8 mouse cellular contexts compared by ENCODE assay signal in genomic region chr12:79905828-79906737, GRCm38 (mm10).
DNase-seq lines count a peak whose midpoint lies in the region; ATAC-seq lines count a peak whose summit lies in the region.

No protein-coding gene starts in this region.

- 37% methylated on average over 10 of the region's 10 CpGs for WGBS in limb, embryonic 11.5 days
- WGBS in neural tube, embryonic 14.5 days, result 71% methylated on average over 10 of the region's 10 CpGs

- intact Hi-C loops in heart, postnatal 14 days (cut with DNase I), result loop anchor here (5.0 to 10.0 kb wide), 2 partner anchors 71 to 206 kb away; partner anchors contain the start of gene Zfp36l1
- intact Hi-C loops in left cerebral cortex, postnatal 14 days (cut with DNase I), result no loop called here

- H3K9ac ChIP-seq in limb, embryonic 11.5 days (ENCODE audit: low read length), result no peak overlapping the region
- no peak overlapping the region for H3K9ac ChIP-seq in neural tube, embryonic 14.5 days (replicated peaks; ENCODE audit: low read depth, low read length)

- H3K4me3 ChIP-seq in limb, embryonic 11.5 days (ENCODE audit: low read depth, low read length), result no peak overlapping the region
- no peak overlapping the region for H3K4me3 ChIP-seq in neural tube, embryonic 14.5 days (ENCODE audit: low read depth, low read length)

- peaks cover 15% of the 10 kb centered on the region for H3K4me1 ChIP-seq in limb, embryonic 11.5 days (ENCODE audit: control insufficient read depth, insufficient read depth, low read length)
- 0 out of 2 replicates have a peak, but pooled peaks cover 5% of the 10 kb centered on the region for H3K4me1 ChIP-seq in neural tube, embryonic 14.5 days (ENCODE audit: control insufficient read depth, insufficient read depth, low read length)

- H3K36me3 ChIP-seq in limb, embryonic 11.5 days (ENCODE audit: control insufficient read depth, insufficient read depth, low read length), result no peaks in the 10 kb centered on the region
- H3K36me3 ChIP-seq in neural tube, embryonic 14.5 days (ENCODE audit: control insufficient read depth, insufficient read depth, low read length), result no peaks in the 10 kb centered on the region

- no peaks in the 10 kb centered on the region for H3K9me3 ChIP-seq in limb, embryonic 11.5 days (ENCODE audit: control insufficient read depth, low read length)
- H3K9me3 ChIP-seq in neural tube, embryonic 14.5 days (ENCODE audit: control insufficient read depth, low read length), result no peaks in the 10 kb centered on the region

- peak; percentile 56 to 89 for DNase-seq in adrenal gland, adult (ENCODE audit: inconsistent age in 2 of 2, low spot score in 1 of 2)
- no peak for DNase-seq in adrenal gland, postnatal 25 days
- peak; percentile 90 for DNase-seq in fibroblast of lung, adult 2 months (ENCODE audit: low read depth)
- peak; percentile 63 to 70 for DNase-seq in heart, postnatal 14 days
- DNase-seq in limb, embryonic 11.5 days (ENCODE audit: low spot score), result peak; percentile 55
- no peak for DNase-seq in left cerebral cortex, postnatal 14 days (ENCODE audit: low spot score in 2 of 2)
- DNase-seq in cerebellum, adult 9-11 months, result no peak

- no peaks in the 10 kb centered on the region for H3K27me3 ChIP-seq in limb, embryonic 11.5 days (ENCODE audit: control insufficient read depth, insufficient read depth, low read length)
- no peaks in the 10 kb centered on the region for H3K27me3 ChIP-seq in neural tube, embryonic 14.5 days (ENCODE audit: control insufficient read depth, insufficient read depth, low read length)

- ATAC-seq in limb, embryonic 11.5 days (ENCODE audit: insufficient number of reproducible peaks, low FRiP score, low TSS enrichment, low read depth), result peak; percentile 45
- no peak for ATAC-seq in neural tube, embryonic 14.5 days (ENCODE audit: low read depth)

- no peak overlapping the region for H3K4me2 ChIP-seq in limb, embryonic 11.5 days (ENCODE audit: low read depth, severe bottlenecking)
- H3K4me2 ChIP-seq in neural tube, embryonic 14.5 days (ENCODE audit: low read depth, low read length), result no peak overlapping the region

- H3K27ac ChIP-seq in limb, embryonic 11.5 days (replicated peaks; ENCODE audit: low read depth, low read length), result peak overlapping the region; percentile 72
- H3K27ac ChIP-seq in neural tube, embryonic 14.5 days (ENCODE audit: low read depth, low read length), result peak overlapping the region; percentile 39; the same call in 1 of the 2 replicates

Comparison
In these comparisons a context has a peak if more than half of its experiments do, and no peak if none do; other contexts are left out.
1. DNase-seq: peak in adrenal gland, adult (2 of 2), fibroblast of lung, adult 2 months (single experiment), heart, postnatal 14 days (2 of 2) and limb, embryonic 11.5 days (single experiment); none in adrenal gland, postnatal 25 days (single experiment), left cerebral cortex, postnatal 14 days (0 of 2) and cerebellum, adult 9-11 months (single experiment).